Mouse (Mus musculus): ENCODE results near the gene Osbpl9.

Gene Osbpl9

DNA sequence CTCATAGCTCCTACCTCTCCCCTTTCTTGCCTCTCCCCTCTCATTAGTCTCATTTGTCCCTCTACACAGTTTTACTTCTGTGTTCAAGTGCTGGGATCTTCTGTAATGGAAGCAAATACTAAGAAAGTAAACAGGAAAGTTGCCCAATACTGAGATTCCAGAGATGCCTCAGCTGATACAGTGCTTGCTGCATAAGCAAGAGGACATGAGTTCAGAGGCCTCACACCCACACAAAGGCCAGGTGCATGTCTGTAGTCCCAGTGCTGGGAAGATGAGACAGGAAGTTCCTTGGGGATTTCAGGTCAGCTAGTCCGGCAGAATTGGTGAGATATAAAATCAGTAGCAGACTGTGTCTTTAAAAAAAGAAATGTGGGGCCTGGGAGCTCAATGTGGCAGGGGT, 2.3 kb upstream of the Osbpl9 start:
- DNase-seq, result no peak

DNA sequence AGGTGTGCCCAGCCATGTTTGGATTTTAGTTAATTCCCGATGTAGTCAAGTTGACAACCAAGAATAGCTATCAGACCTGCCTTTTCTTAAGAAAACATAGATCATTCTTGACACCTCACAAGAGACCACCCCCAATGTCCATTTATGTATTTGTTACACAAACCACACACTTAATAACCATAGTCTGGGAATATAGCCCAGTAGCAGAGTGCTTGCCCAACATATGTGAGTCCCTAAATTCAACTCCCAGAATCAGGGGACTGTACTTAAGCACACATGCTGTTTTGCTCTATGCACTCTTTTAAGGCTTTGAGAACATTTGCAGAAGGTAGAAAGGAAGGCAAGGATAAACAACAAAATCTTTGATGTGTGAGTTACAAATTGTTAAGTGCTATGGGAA, 1.9 kb upstream of the Osbpl9 start:
- DNase-seq, result no peak

- no peak for DNase-seq
Observed at GRCm38 (mm10) chr4:109199069-109199468, 3.0 kb downstream of the Osbpl9 start.

- DNase-seq, result no peak
Observed at GRCm38 (mm10) chr4:109195900-109196629, 6.0 kb downstream of the Osbpl9 start.

DNA sequence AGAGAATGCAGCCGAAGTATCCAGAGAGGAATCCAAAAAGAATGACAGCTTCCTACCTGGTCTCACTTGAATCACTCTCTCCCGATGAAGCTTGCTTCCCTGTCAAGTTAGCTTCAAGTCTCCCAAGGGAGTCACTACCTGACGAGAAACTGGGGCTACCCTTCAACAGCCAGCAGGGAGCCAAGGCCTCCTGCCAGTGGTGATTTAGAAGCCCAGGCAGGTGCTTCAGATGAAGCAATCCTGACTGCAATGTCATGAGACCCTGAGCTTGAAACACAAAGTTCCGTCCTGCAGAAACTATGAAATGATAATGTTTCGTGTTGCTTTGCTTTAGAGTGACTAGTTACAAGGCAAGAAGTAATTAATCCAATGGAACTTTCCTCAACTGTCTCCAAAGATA, 8.2 kb downstream of the Osbpl9 start:
- DNase-seq, result no peak

- DNase-seq, result no peak
Observed at GRCm38 (mm10) chr4:109191598-109191997, 10.5 kb downstream of the Osbpl9 start.

DNA sequence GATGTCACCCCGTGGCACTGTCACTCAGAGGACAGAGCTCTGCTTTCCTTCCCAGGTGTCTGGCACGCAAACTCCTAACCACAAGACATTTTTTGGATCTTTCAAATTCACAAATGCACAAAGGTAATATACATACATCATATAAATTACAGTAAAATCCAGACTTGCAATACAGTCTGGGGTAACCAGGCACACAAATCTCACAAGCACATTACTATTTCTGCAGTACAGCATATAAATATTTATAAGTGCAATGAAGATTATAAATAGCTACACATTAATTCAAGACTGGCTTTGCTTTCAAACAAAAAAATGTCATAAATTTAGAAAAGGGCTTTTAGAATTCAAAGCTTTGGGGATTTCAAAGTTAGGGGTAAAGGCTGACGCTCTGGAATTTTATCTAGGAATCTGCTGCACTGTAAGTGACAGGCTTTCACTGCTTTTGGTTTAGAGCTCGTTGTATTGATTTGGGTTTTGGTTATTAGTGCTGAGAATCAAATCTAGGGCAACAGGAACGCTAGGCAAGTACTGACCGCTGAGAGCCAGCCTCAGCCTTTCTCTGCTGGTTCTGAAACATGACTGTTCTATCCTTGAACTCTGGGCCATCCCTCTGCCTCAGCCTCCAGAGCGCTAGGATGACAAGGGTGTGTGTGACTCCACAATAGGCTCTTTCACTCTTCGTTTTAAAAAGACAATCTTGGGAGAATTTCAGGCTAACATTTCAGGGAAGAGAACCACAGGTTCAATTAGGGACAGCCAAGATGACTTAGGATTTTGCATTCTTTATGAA, 16.3 kb downstream of the Osbpl9 start:
- DNase-seq, result no peak

GRCm38 (mm10) chr4:109175677-109176076, 26.4 kb downstream of the Osbpl9 start:
- DNase-seq, result no peak

DNA sequence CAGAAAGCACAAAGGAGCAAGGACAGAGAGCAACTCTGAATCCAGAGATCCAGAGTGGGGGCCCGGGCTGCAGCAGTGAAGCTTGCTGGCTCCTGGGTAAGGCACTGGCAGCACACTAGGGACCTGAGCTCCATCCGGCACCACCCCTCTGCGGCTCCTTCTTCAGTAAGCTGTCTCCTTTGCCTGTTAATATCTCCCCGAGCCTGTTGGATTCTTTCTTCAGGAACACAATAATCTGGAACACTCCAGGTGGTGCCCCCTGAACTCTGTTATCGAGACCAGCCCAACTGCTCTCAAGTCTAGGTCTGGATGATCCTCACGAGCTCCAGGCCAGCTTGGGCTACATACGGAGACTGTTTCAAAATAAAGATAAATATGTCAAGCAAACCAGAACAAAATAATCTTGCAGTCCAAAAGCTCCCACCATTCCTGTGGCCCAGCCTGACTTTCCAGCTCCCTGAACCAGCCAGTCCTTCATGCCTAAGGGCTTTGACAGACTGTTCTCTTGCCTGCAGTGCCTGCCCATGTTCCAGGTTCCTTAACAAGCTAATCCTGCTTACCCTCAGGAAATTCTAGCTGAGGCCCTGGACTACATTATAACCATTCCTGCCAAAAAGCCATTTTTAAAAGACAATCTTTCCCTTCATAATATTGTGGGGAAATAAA, 28.2 kb downstream of the Osbpl9 start:
- DNase-seq, result peak; percentile 43

- DNase-seq, result no peak
Observed at GRCm38 (mm10) chr4:109173369-109173768, 28.7 kb downstream of the Osbpl9 start.

GRCm38 (mm10) chr4:109165521-109166173, 36.4 kb downstream of the Osbpl9 start:
- DNase-seq, result peak; percentile 93

DNA sequence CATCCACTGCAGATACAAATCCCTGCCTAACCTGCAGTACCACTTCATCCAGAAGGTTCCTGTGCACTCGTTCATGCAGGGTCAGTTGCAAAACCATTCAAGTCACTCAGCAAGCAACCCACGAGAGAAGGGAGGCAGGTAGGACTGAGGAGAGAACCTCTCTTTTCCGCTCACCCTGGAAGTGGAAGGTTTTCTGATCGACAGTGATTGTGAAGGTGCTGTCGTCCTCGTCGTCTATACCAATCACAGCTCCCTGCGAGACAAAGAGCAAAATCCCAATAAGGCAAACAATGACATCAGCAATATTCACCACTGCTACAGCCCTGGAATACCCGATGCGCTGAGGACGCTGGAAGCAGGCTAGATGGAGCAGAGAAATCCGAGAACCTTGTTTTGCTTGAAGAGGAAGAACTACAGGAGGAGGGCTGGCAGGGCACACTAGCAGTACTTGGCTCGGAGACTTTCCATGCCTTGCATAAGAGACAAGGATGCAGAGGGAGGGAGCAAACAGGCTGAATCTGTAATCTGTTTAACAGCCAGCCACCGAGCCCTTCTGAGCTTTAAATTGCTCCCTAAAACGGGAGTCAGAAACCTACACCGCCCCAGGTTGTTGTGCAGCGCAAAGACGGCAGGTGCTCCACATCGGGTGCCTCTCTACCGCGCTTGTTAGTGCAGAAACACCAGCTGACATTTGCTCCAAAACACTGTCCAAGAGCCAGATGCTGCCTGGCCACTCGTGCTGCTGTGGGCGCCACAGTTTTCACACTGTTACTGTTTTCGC, 45.4 kb downstream of the Osbpl9 start:
- peak; percentile 18 for DNase-seq

DNA sequence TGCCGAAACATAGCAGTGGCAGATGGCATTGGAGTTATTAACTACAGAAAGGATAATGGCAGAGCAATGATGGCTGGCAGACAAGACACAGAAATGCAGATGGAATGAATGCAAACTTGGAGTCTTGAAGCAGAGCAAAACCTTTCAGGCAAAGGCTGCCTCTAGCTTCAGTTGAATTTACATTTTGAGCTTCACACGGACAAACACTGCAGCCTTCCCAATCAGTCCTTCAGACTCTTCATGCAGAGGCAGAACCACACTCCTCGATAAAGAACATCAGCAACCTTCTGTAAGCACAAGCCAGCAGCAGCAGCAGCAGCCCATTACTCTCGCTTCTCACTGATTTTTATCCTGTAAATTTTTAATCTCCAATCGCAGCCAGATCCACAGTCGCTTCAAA, 46.0 kb downstream of the Osbpl9 start:
- DNase-seq, result no peak

DNA sequence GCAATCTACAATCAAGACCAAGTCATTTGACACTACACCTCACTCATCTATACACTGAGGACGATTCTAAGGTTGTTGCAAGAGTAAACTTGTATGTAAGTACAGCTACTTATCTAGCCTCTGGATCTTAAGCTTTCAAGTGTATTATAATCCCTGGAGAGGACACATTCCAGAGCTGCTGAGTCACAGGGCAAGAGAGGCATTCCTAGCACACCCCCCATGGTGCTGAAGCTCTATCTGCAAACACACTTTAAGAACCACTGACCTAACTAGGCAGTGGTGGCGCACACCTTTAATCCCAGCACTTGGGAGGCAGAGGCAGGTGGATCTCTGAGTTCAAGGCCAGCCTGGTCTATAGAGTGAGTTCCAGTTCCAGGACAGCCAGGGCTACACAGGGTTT, 51.9 kb downstream of the Osbpl9 start:
- DNase-seq, result no peak

- no peak for DNase-seq
Observed at GRCm38 (mm10) chr4:109149411-109149810, 52.7 kb downstream of the Osbpl9 start.

- peak; percentile 76 for DNase-seq
Observed at GRCm38 (mm10) chr4:109147278-109148038, 54.6 kb downstream of the Osbpl9 start.

GRCm38 (mm10) chr4:109143091-109143490, 59.0 kb downstream of the Osbpl9 start:
- DNase-seq, result no peak

- DNase-seq, result peak; percentile 24
Observed at GRCm38 (mm10) chr4:109138551-109138950, 63.5 kb downstream of the Osbpl9 start.

DNA sequence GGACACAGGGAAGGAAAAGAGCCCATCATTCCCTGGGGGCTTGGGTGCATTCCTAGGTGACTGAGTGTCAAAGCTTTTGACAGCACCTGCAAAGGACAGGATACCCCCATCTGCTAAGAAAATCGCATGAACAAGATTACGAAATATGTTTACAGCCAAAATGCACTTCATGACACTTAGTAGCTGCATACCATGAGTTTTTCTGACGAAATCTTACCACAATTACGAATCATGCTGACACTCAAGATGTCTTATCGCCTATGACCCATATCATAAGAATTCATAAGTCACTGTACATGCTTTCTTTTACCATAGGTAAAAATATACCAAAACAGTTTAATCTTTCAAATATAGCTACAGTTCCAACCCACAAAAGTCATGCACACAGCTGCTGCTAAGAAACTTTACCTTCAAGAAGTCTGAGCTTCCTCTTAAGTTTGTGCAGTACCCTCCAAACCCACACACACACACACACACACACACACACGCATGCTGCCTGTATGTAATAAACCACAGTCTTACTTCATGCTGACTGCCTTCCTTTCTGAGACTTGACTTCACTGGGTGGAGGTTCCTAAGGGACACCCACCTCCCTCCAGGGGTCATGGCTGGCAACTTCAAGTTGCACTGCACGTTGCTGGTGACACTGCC, 65.5 kb downstream of the Osbpl9 start:
- DNase-seq, result no peak

DNA sequence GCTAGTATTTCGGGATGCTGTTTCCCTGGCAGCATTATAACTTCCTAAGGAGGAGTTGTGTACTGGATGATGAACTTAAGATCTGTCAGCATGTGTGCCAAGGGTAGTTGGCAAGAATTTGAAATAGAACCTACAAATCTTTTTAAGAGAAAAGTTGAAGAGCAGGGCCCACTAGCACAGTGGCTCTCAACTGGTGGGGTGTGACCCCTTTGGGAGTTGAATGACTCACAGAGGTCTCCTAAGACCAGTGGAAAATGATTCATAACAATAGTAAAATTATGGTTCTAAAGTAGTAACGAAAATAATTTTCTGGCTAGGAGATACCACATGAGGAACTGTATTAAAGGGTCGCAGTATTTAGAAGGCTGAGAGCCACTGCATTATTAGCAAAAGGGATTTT, 67.1 kb downstream of the Osbpl9 start:
- DNase-seq, result no peak

DNA sequence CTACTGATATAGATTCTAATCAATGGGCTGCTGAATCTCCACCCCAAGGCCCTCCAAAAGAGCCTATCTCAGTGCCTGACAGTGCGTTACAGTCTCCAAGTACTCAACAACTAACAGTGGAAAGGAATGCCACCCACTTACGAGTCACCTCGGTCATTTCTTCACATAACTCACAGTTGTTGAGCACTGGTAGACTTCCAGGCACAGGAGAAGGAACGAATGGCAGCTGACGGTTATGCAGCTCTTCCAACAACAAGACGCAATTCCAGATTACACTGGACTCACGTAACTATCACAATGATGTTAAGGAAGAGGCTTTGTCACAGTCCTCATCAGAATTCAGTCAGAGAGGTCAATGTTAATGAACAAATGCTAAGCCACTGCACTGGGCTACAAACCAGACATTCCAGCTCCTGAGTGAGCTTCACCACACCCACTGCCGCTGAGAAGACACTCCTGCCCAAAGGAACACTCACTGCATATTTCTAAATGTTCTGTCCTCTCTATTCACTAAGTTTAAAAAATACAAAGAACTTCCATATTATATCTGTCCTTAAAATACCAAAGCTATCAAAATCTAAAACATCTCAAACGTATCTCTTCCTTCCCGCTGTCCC, 70.7 kb downstream of the Osbpl9 start:
- no peak for DNase-seq

All from kidney, postnatal 10 days (tissue).